In genomic region chr15:3582807-3583636, GRCm38 (mm10) we compare ENCODE assay signal across 7 mouse cellular contexts. TPM values are rescaled to one million over a fixed set of nuclear protein-coding genes. Genes with fewer than 3 reads are reported as not detected.
DNase-seq lines count a peak whose midpoint lies in the region; ATAC-seq and TF ChIP-seq lines count a peak whose summit lies in the region.

TSS of gene Ghr (minus strand) at chr15:3583492.

- intact Hi-C loops in left cerebral cortex, postnatal 4 days (cut with DNase I) = loop anchor here (5.0 to 10.0 kb wide), 2 partner anchors 226 to 288 kb away; no protein-coding TSS in a partner anchor

- peak within 1 kb of the TSS; percentile 62 for H3K4me3 ChIP-seq in midbrain, embryonic 12.5 days
- peak within 1 kb of the TSS; percentile 79 for H3K4me3 ChIP-seq in small intestine, adult 2 months (ENCODE audit: low read depth, low read length)

- H3K9ac ChIP-seq in midbrain, embryonic 12.5 days (replicated peaks) = peak within 1 kb of the TSS; percentile 60

- peak within 1 kb of the TSS; percentile 84 for H3K27ac ChIP-seq in midbrain, embryonic 12.5 days (replicated peaks)
- H3K27ac ChIP-seq in small intestine, adult 2 months (ENCODE audit: insufficient read depth, low read depth, low read length) = peak within 1 kb of the TSS; percentile 68

- H3K36me3 ChIP-seq in midbrain, embryonic 12.5 days = no peaks in the 10 kb centered on the region
- no peaks in the 10 kb centered on the region for H3K36me3 ChIP-seq in small intestine, adult 2 months (ENCODE audit: control insufficient read depth, insufficient read depth, low read length)

- H3K9me3 ChIP-seq in midbrain, embryonic 12.5 days = no peaks in the 10 kb centered on the region

- H3K4me1 ChIP-seq in midbrain, embryonic 12.5 days = 0 out of 2 replicates have a peak, but pooled peaks cover 6% of the 10 kb centered on the region
- peaks cover 2% of the 10 kb centered on the region for H3K4me1 ChIP-seq in small intestine, adult 2 months (ENCODE audit: control insufficient read depth, insufficient read depth, insufficient read length, low read length)

- no peaks in the 10 kb centered on the region; the same call in 1 of the 2 replicates for H3K27me3 ChIP-seq in midbrain, embryonic 12.5 days
- H3K27me3 ChIP-seq in small intestine, adult 2 months (ENCODE audit: control insufficient read depth, insufficient read depth, low read length) = no peaks in the 10 kb centered on the region

- TF ChIP-seq POLR2A in small intestine, adult 2 months (IDR thresholded peaks at IDR 0.05; ENCODE audit: low read depth, low read length) = peak; percentile 56; the same call in 1 of the 2 replicates

- peak; percentile 91 for ATAC-seq in granulocyte monocyte progenitor cell, adult 5-6 weeks (replicated peaks; ENCODE audit: poor library complexity, severe bottlenecking)
- peak; percentile 95 for ATAC-seq in midbrain, embryonic 12.5 days (ENCODE audit: low FRiP score, low read depth)

- peak within 1 kb of the TSS; percentile 76 for H3K4me2 ChIP-seq in midbrain, embryonic 12.5 days (replicated peaks)

- 0% methylated on average over 42 of the region's 52 CpGs for WGBS in midbrain, embryonic 12.5 days
- WGBS in small intestine, adult 2 months = under 1% methylated on average over 50 of the region's 52 CpGs

- DNase-seq in adrenal gland, postnatal 10 days = peak; percentile 90
- DNase-seq in embryo, embryonic 11.5 days (ENCODE audit: low read depth, low spot score) = peak; percentile 75
- DNase-seq in kidney, adult 11 months = peak; percentile 92
- DNase-seq in left cerebral cortex, postnatal 4 days = peak; percentile 88

- TF ChIP-seq CTCF in small intestine, adult 2 months (IDR thresholded peaks at IDR 0.05; ENCODE audit: extremely low read depth, insufficient read length, insufficient replicate concordance, low read depth, low read length) = peak; percentile 78; the same call in 1 of the 2 replicates

RNA-seq across cellular contexts. Expression of gene Ghr, which starts in this region (rescaled TPM):
- 100 to 1,000 TPM in 1 of 2 experiments, 10 to 100 TPM in 1; 88.6 to 126 TPM for total RNA-seq in adrenal gland, postnatal 10 days (2021)
- 1.0 TPM in 1 of 2 replicates, not detected in the other for total RNA-seq in granulocyte monocyte progenitor cell, adult 5-6 weeks (2014; fragmentation: Nextera tagmentation)
- total RNA-seq in granulocyte monocyte progenitor cell, adult 5-6 weeks (2017) = 0.10 and 3.3 TPM in 2 replicates
- total RNA-seq in left cerebral cortex, postnatal 4 days (2021) = 10 to 100 TPM; 10.3 to 10.4 TPM
- 14.5 and 18.0 TPM in 2 replicates for polyA plus RNA-seq in midbrain, embryonic 12.5 days (2016; fragmentation: Nextera tagmentation; extraction: Ambion mirVana)
- polyA plus RNA-seq in small intestine, adult 2 months (2012; rRNA removed) = 2.7 and 3.8 TPM in 2 replicates

Comparison
In these comparisons a context has a peak if more than half of its experiments do, and no peak if none do; other contexts are left out.
1. Peak in every context shown above with its lines: DNase-seq, ATAC-seq, H3K4me3 ChIP-seq and H3K27ac ChIP-seq.